Mouse (Mus musculus) testis, postnatal 14 days (tissue): ENCODE results near the gene Cab39l.
A peak's percentile ranks its signal among the peaks of the same experiment; 100 is the strongest.

Experiments
- DNase-seq: peaks from one replicate; pipeline ENCODE4 v3.0.0; 2021; ENCODE audit warnings: low spot score

Gene Cab39l

DNA sequence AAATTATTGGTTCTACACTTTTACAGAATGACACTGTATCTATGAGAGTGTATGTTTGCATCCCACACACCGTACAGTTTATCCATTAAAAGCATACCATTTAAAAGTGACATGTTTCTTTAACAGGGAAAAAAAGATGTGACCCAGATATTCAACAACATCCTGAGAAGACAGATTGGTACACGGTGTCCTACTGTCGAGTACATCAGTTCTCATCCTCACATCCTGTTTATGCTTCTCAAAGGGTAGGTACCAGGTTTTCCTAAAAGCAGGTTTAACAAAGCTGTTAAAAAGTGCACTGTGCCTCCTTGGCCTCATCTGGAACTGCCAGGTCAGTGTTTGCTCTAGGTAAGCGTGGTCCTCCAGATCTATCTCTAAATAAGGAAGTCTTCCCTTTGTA, 65.4 kb downstream of the Cab39l start:
- DNase-seq = no peak

DNA sequence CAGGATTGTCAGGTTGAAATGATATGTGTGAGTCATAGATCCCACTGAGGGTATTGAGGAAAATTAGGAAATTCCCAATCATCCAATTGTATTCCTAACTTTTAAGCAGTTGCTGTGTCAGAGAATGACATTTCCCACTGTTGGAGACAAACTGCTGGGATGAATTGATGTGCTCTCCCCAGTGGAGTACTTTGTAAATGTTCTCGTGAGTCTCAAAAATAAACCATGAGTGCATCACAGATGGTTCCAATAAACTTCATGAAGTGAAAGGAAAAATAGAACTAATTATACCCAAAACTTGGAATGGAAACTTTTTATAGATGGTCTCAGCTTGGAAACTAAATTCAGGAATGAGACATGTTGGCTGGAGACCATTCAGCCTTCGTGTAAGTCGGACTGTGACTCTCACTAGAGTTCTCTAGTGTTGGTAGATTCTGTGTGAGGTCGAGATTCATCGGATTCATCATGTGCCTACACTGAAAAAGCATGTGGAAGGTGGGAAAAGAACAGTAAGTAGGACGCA, 73.2 kb downstream of the Cab39l start:
- DNase-seq = no peak

- DNase-seq = peak; percentile 16
Observed at GRCm38 (mm10) chr14:59525843-59526242, 85.1 kb downstream of the Cab39l start.

DNA sequence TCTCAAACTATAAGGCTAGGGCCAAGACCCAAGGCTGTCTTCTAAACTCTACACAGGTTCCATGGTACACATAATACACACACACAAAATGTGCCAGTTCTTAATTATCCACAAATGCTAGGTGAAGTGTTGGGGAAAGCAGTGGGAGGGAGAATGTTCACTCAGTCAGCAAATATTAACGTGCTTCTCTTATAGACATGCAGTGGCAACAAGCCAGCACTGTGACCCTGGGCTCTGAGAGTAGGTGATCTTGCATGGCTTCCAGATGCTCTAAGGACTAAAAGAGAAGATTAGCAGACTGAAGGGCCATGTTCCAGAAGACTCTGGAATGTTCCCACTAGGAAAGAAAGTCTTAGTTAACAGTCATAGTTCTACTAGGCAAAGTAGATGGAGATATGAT, 90.0 kb downstream of the Cab39l start:
- DNase-seq = no peak

DNA sequence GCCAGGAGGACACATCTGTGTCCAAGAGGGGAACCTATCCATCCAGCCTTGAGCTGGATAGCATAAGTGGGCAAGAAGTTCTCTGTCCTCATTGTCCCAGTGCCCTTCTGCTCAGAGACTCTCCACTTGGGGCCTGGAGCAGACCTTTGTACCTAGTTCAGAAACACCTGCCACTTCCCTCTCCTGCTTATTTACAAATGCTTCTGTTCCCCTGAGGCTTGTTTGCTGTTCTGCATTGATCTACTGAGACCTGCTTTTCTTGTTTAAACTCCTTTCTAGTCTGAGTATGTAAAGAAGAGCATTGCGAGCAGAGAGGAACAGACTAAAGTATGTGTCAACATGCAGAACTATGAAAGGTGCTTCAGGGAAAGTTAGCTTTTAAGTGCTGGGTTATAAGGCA, 92.2 kb downstream of the Cab39l start:
- DNase-seq = no peak

- DNase-seq = no peak
Observed at GRCm38 (mm10) chr14:59533908-59534307, 93.1 kb downstream of the Cab39l start.

DNA sequence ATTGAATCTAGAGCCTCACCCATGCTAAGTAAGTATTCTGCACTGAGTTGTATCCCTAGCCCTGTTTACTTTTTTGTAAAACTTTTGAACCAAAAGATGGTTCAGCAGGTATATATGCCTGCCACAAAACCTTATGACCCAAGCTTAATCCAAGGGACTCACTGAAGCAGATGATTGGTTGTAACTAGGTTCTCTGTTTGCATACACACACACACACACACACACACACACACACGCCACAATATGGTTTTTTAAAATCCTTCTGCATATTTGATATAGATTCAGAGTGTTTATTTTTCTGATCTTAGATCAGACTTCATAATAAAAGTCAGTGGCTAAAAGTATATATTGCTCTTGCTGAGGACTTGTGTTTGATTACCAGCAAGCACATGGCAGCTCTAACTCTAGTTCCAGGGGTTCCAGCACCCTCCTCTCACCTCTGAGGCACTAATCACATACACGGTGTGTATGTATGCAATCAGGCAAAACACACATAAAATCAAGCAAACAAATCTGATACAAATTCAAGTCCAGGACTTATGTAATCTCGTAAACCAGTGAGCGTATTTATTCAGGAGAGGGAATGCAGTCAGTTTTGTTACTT, 97.2 kb downstream of the Cab39l start:
- no peak for DNase-seq

DNA sequence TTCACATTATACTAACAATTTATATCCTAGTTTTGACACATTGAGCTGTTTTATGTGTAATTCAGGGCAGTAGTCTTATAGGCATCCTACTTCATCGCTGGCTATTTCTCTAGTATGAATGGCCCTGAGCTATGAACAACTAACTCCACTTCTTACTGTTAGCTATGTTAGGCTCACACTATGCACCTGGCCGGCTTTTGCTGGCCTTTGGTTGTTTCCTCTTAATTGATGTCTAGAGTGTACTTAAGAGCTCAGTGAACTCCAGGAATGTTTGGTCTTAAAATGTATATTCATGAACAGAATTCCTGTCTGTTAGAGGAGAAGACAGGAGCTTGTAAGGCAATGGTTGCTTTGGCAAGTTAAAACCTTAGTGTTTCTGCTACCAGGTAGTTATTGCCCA, 99.5 kb downstream of the Cab39l start:
- DNase-seq = no peak

DNA sequence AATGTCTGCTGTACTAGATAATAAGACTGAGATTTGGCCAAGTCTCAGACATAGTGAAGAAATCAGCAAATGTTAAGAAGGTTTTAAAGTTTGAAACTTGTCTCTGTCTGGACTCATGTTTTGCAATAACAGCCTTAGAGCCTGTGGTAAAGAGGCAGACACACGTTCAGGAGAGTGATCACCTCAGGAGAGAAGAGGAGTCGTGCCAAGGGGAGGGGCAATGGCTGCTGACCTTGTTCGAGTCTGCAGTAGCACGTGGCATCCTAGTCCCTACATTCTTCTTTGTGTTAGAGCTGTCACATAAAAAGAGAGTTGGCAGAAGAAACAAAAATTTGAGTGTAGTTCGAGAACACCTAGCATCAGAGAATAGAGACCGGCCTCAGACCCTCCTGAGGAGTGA, 100.0 kb downstream of the Cab39l start:
- no peak for DNase-seq

GRCm38 (mm10) chr14:59543158-59543826, 102.5 kb downstream of the Cab39l start:
- DNase-seq = no peak

DNA sequence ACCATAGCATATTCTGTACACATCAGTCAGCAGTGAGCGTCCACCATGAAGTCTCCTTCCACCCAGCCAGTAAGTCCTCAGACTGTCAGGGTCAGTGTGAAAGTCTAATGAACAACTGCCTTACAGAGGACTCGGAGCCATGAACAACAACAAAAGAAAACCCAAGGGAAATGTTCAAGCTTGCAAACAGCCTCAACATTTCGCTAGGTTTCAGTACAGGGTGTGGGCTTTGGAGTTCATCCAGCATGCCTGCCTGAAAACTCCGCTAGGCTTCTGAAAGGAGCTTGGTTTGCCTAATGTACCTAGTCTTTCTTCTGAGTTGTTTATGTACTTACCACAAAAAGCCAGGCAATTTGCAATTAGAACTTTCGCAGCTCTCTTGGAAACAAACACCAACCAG, 103.2 kb downstream of the Cab39l start:
- no peak for DNase-seq

- peak; percentile 42 for DNase-seq
Observed at GRCm38 (mm10) chr14:59546162-59546880, 105.5 kb downstream of the Cab39l start.

DNA sequence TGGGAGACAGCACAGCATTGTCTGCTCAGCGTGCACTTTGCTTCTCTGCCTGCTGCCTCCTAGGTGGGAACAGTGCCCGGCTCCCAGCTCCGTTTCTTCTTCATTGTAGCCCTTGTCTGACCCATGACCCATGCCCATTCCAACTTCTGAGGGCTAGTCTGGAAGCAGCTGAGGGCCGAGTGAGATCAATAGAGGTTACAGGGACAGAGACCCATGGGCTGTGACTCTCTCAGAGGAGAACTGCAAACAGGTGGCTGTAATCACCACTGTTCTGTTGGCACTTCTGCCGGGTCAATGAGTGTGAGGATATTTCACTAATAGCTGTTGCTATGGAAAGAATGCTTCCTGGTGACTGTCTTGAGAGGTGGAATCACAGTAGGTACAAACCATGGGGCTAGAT, 106.8 kb downstream of the Cab39l start:
- DNase-seq = no peak

- DNase-seq = no peak
Observed at GRCm38 (mm10) chr14:59548532-59548931, 107.8 kb downstream of the Cab39l start.

- peak; percentile 83 for DNase-seq
Observed at GRCm38 (mm10) chr14:59549106-59549505, 108.3 kb downstream of the Cab39l start.

DNA sequence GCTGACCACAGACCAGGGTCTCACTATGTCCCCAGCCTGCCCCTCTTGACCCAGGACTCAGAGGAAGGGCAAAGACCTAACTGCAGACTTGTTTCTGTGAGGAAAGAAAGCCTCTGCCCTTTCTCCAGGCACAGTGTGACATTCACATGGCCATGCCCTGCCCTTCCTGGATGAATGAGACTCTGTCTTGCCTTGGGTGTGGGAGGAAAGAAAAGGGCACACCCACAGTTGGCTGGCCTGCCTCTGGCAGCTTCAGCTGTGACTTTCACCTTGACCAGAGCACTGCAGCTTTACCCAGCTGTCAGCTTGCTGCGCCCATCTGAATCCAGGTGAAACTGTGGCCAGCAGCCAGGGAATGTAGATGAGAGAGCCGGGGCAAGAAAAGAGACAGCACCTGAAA, 110.1 kb downstream of the Cab39l start:
- DNase-seq = peak; percentile 74

DNA sequence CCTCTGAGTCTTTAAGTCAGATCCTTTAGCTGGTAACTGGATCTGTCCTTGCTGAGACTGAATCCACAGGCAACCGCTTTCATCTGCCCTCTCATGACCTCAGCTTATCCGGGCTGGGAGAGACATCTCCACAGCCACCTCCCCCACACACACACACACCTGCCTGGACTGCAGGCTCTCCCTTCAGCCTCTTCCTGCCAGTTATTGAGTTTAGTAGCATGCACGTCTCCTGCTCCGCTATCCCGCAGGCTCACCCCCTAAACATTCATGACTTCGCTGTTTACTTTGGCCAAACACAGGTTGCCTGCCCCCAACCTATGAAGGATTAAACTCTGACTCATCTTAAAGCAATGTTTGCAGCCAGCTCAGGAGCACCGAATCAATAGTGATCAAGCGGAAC, 111.2 kb downstream of the Cab39l start:
- DNase-seq = no peak

- no peak for DNase-seq
Observed at GRCm38 (mm10) chr14:59554025-59554424, 113.3 kb downstream of the Cab39l start.

DNA sequence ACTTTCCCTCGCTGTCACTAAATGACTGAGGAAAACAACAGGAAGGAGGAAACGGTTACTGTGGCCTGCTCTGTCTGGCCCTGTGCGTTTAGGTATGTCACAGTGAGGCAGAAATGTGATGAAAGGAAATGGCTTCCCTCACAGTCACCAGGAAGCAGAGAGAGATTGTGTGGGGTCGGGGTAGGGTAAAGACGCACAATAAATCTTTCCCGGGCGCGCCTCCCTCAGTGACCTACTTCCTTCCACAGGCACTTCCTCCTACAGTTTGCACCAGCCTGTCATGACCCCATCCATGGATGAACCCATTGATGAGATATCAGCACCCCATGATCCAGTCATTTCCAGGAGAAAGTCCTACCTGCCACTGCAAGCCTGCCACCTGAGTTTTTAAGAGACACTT, 114.2 kb downstream of the Cab39l start:
- DNase-seq = no peak

- peak; percentile 51 for DNase-seq
Observed at GRCm38 (mm10) chr14:59555928-59556531, 115.3 kb downstream of the Cab39l start.

- DNase-seq = no peak
Observed at GRCm38 (mm10) chr14:59557071-59557470, 116.3 kb downstream of the Cab39l start.

DNA sequence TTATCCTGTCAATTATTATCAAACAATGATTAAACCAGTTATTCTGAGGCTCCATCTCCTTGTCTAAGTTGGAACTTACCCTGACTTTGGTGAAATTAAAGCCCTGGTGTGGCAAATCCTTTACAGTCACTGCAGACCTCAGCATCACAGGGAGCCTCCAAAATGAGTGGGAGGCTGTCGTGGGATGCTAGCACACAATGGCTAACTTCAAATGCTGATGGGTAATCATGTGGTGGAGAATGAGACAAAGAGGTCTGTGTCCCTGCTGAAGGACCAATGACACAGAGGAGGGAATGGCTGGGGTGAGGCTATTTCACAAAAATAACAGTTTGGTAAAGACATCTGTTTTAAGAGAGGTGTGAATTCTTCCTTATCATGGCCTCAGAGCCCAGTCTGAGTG, 117.1 kb downstream of the Cab39l start:
- peak; percentile 44 for DNase-seq

GRCm38 (mm10) chr14:59566756-59567155, 126.0 kb downstream of the Cab39l start:
- DNase-seq = no peak
